Mouse (Mus musculus): ENCODE measurements around the gene Vmn1r40.

GRCm38 (mm10) chr6:89742811-89743210 lies 35.5 kb downstream of the Vmn1r40 start:
- TF ChIP-seq CTCF (IDR thresholded peaks at IDR 0.05; ENCODE audit: low read depth), result no peak
- TF ChIP-seq EP300 (optimal IDR thresholded peaks at IDR 0.05), result no peak
